Mouse (Mus musculus): ENCODE data around the gene Abcf2. TPM values are rescaled to one million over a fixed set of nuclear protein-coding genes. Genes with fewer than 3 reads are reported as not detected.
A peak's percentile ranks its signal among the peaks of the same experiment; 100 is the strongest.

The Abcf2 gene
- total RNA-seq, 2 experiments from 2014 or later: 89.7 to 90.5 TPM

GRCm38 (mm10) chr5:24535731-24536130 is 41.5 kb downstream of the Abcf2 start:
- no peak for DNase-seq (ENCODE audit: low spot score in 2 of 2)

GRCm38 (mm10) chr5:24534292-24534691 is 43.0 kb downstream of the Abcf2 start:
- DNase-seq (ENCODE audit: low spot score in 2 of 2): no peak

- no peak for DNase-seq (ENCODE audit: low spot score in 2 of 2)
These were observed 43.9 kb downstream of the Abcf2 start for GRCm38 (mm10) chr5:24533391-24533790.

GRCm38 (mm10) chr5:24530042-24530689 is 47.1 kb downstream of the Abcf2 start:
- DNase-seq (ENCODE audit: low spot score in 2 of 2): peak; percentile 92 to 94

GRCm38 (mm10) chr5:24527780-24528179 is 49.5 kb downstream of the Abcf2 start:
- DNase-seq (ENCODE audit: low spot score in 2 of 2): no peak

- no peak for DNase-seq (ENCODE audit: low spot score in 2 of 2)
These were observed 50.4 kb downstream of the Abcf2 start, which contains the start of gene Gbx1 for GRCm38 (mm10) chr5:24526889-24527230. Gene Gbx1 (minus strand): TSS chr5:24527202.

- no peak for DNase-seq (ENCODE audit: low spot score in 2 of 2)
These were observed 50.9 kb downstream of the Abcf2 start for GRCm38 (mm10) chr5:24526190-24526888.

GRCm38 (mm10) chr5:24525360-24526189 is 51.7 kb downstream of the Abcf2 start:
- DNase-seq (ENCODE audit: low spot score in 2 of 2): no peak

GRCm38 (mm10) chr5:24524522-24524921 is 52.7 kb downstream of the Abcf2 start:
- DNase-seq (ENCODE audit: low spot score in 2 of 2): no peak

GRCm38 (mm10) chr5:24523806-24524205 is 53.5 kb downstream of the Abcf2 start:
- no peak for DNase-seq (ENCODE audit: low spot score in 2 of 2)

- DNase-seq (ENCODE audit: low spot score in 2 of 2): no peak
These were observed 55.9 kb downstream of the Abcf2 start for GRCm38 (mm10) chr5:24521366-24521765.

Small RNAs within 50 kb of the gene (microRNA-seq; reads per million reads assigned to microRNA genes)
- gene Mir671: 2,029 to 2,907 reads per million in 2 experiments

Other genes starting within 250 kb of the Abcf2 start
- gene Kcnh2, start 225.9 kb downstream of the Abcf2 start, total RNA-seq (2021): 10 to 100 TPM; 29.6 to 36.2 TPM
- 10 to 100 TPM in 1 of 2 experiments, 1 to 10 TPM in 1; 8.0 to 10.7 TPM for gene Nos3, start 212.7 kb downstream of the Abcf2 start, total RNA-seq (2021)
- gene Atg9b, start 185.3 kb downstream of the Abcf2 start, total RNA-seq (2021): 1 to 10 TPM; 4.2 to 6.4 TPM
- gene Abcb8, start 183.8 kb downstream of the Abcf2 start, total RNA-seq (2021): 10 to 100 TPM; 43.3 to 56.1 TPM
- gene Asic3, start 164.1 kb downstream of the Abcf2 start, total RNA-seq (2021): under 1 TPM in 1 of 2 experiments, not detected in 1; 0.54 TPM
- 100 to 1,000 TPM; 128 to 129 TPM for gene Cdk5, start 153.9 kb downstream of the Abcf2 start, total RNA-seq (2021)
- gene Slc4a2, start 153.6 kb downstream of the Abcf2 start, total RNA-seq (2021): 10 to 100 TPM; 28.9 to 31.0 TPM
- 100 to 1,000 TPM; 108 to 131 TPM for gene Fastk, start 132.2 kb downstream of the Abcf2 start, total RNA-seq (2021)
- 10 to 100 TPM; 27.2 to 27.3 TPM for gene Tmub1, start 129.6 kb downstream of the Abcf2 start, total RNA-seq (2021)
- gene Agap3, start 125.3 kb downstream of the Abcf2 start, total RNA-seq (2021): 100 to 1,000 TPM; 517 to 575 TPM
- under 1 TPM; 0.21 to 0.33 TPM for gene Gbx1, start 50.3 kb downstream of the Abcf2 start, total RNA-seq (2021)
- gene Asb10, start 36.5 kb downstream of the Abcf2 start, total RNA-seq (2021): not detected
- not detected for gene 4931409K22Rik, start 20.7 kb downstream of the Abcf2 start, total RNA-seq (2021)
- 10 to 100 TPM; 65.9 to 76.4 TPM for gene Chpf2, start 9.3 kb upstream of the Abcf2 start, total RNA-seq (2021)
- 100 to 1,000 TPM in 1 of 2 experiments, 10 to 100 TPM in 1; 93.6 to 103 TPM for gene Smarcd3, start 46.9 kb upstream of the Abcf2 start, total RNA-seq (2021)
- 10 to 100 TPM; 78.7 to 84.1 TPM for gene Nub1, start 108.1 kb upstream of the Abcf2 start, total RNA-seq (2021)
- gene Wdr86, start 153.3 kb upstream of the Abcf2 start, total RNA-seq (2021): 1 to 10 TPM in 1 of 2 experiments, under 1 TPM in 1; 0.56 to 1.0 TPM
- gene Crygn, start 180.5 kb upstream of the Abcf2 start, total RNA-seq (2021): not detected

All from left cerebral cortex, adult 18-20 months (tissue).